Mouse (Mus musculus): ENCODE measurements around the gene Slc22a20. TPM values are rescaled to one million over a fixed set of nuclear protein-coding genes. Genes with fewer than 3 reads are reported as not detected.

Slc22a20 gene
- polyA plus RNA-seq, 1 experiment from 2014 or later = not detected

GRCm38 (mm10) chr19:5944145-5944544, 41.8 kb downstream of the Slc22a20 start:
- no peak overlapping the region for H3K4me3 ChIP-seq
- H3K27ac ChIP-seq = no peak overlapping the region
- H3K27me3 ChIP-seq (replicated peaks) = no peaks in the 10 kb centered on the region
- no peaks in the 10 kb centered on the region for H3K4me1 ChIP-seq
- no peak for ATAC-seq (replicated peaks)
- H3K9ac ChIP-seq = no peak overlapping the region
- H3K36me3 ChIP-seq (replicated peaks) = no peaks in the 10 kb centered on the region
- H3K4me2 ChIP-seq = no peak overlapping the region
- no peaks in the 10 kb centered on the region for H3K9me3 ChIP-seq
- WGBS = 77% methylated on average over 8 of the region's 8 CpGs

- Histone ChIP-seq H3K27me3 (replicated peaks) (no peaks in the 10 kb centered on the region), H3K9ac (no peak overlapping the region), H3K4me2 (no peak overlapping the region), H3K4me1 (no peaks in the 10 kb centered on the region; the same call in 1 of the 2 replicates), H3K9me3 (no peaks in the 10 kb centered on the region), H3K27ac (no peak overlapping the region), H3K36me3 (replicated peaks) (no peaks in the 10 kb centered on the region), H3K4me3 (no peak overlapping the region)
- ATAC-seq (replicated peaks) = no peak
- WGBS = 92% methylated on average over 15 of the region's 15 CpGs
Measured at GRCm38 (mm10) chr19:5943404-5943803, 42.5 kb downstream of the Slc22a20 start.

GRCm38 (mm10) chr19:5942581-5942980, 43.4 kb downstream of the Slc22a20 start:
- Histone ChIP-seq H3K9me3 (no peaks in the 10 kb centered on the region), H3K4me3 (no peak overlapping the region), H3K27ac (no peak overlapping the region), H3K36me3 (replicated peaks) (no peaks in the 10 kb centered on the region), H3K4me1 (peaks cover 7% of the 10 kb centered on the region), H3K27me3 (replicated peaks) (no peaks in the 10 kb centered on the region), H3K4me2 (no peak overlapping the region), H3K9ac (no peak overlapping the region)
- ATAC-seq (replicated peaks) = no peak
- 91% methylated on average over 7 of the region's 7 CpGs for WGBS

GRCm38 (mm10) chr19:5940656-5941055, 45.3 kb downstream of the Slc22a20 start:
- H3K36me3 ChIP-seq (replicated peaks) = no peaks in the 10 kb centered on the region
- H3K9ac ChIP-seq = no peak overlapping the region
- no peaks in the 10 kb centered on the region for H3K27me3 ChIP-seq (replicated peaks)
- ATAC-seq (replicated peaks) = no peak
- no peaks in the 10 kb centered on the region for H3K9me3 ChIP-seq
- no peak overlapping the region for H3K27ac ChIP-seq
- no peak overlapping the region for H3K4me2 ChIP-seq
- peaks cover 10% of the 10 kb centered on the region for H3K4me1 ChIP-seq
- 94% methylated on average over 10 of the region's 10 CpGs for WGBS
- H3K4me3 ChIP-seq = no peak overlapping the region

- Histone ChIP-seq H3K4me3 (no peak overlapping the region), H3K27me3 (replicated peaks) (no peaks in the 10 kb centered on the region), H3K27ac (no peak overlapping the region), H3K9me3 (no peaks in the 10 kb centered on the region), H3K36me3 (replicated peaks) (no peaks in the 10 kb centered on the region), H3K4me2 (no peak overlapping the region), H3K4me1 (peaks cover 10% of the 10 kb centered on the region), H3K9ac (no peak overlapping the region)
- no peak for ATAC-seq (replicated peaks)
- 62% methylated on average over 4 of the region's 4 CpGs for WGBS
Measured at GRCm38 (mm10) chr19:5940173-5940572, 45.8 kb downstream of the Slc22a20 start.

GRCm38 (mm10) chr19:5939715-5940114, 46.2 kb downstream of the Slc22a20 start:
- H3K4me3 ChIP-seq = no peak overlapping the region
- no peaks in the 10 kb centered on the region for H3K27me3 ChIP-seq (replicated peaks)
- H3K9ac ChIP-seq = no peak overlapping the region
- WGBS = 76% methylated on average over 5 of the region's 5 CpGs
- ATAC-seq (replicated peaks) = no peak
- H3K4me2 ChIP-seq = no peak overlapping the region
- H3K36me3 ChIP-seq (replicated peaks) = no peaks in the 10 kb centered on the region
- peaks cover 10% of the 10 kb centered on the region for H3K4me1 ChIP-seq
- H3K9me3 ChIP-seq = no peaks in the 10 kb centered on the region
- 0 out of 2 replicates have a peak overlapping the region, but pooled peaks have one; percentile 42 for H3K27ac ChIP-seq

GRCm38 (mm10) chr19:5938516-5938915, 47.4 kb downstream of the Slc22a20 start:
- no peaks in the 10 kb centered on the region for H3K27me3 ChIP-seq (replicated peaks)
- no peak overlapping the region for H3K4me2 ChIP-seq
- H3K9ac ChIP-seq = no peak overlapping the region
- H3K27ac ChIP-seq = no peak overlapping the region
- WGBS = 92% methylated on average over 6 of the region's 6 CpGs
- H3K4me1 ChIP-seq = peaks cover 10% of the 10 kb centered on the region
- H3K36me3 ChIP-seq (replicated peaks) = no peaks in the 10 kb centered on the region
- H3K4me3 ChIP-seq = no peak overlapping the region
- ATAC-seq (replicated peaks) = no peak
- no peaks in the 10 kb centered on the region for H3K9me3 ChIP-seq

GRCm38 (mm10) chr19:5937836-5938406, 48.0 kb downstream of the Slc22a20 start:
- H3K4me1 ChIP-seq = peaks cover 10% of the 10 kb centered on the region
- no peaks in the 10 kb centered on the region for H3K36me3 ChIP-seq (replicated peaks)
- no peak overlapping the region for H3K9ac ChIP-seq
- ATAC-seq (replicated peaks) = no peak
- no peaks in the 10 kb centered on the region for H3K9me3 ChIP-seq
- no peak overlapping the region for H3K4me3 ChIP-seq
- 8% methylated on average over 14 of the region's 14 CpGs for WGBS
- no peaks in the 10 kb centered on the region for H3K27me3 ChIP-seq (replicated peaks)
- 0 out of 2 replicates have a peak overlapping the region, but pooled peaks have one; percentile 18 for H3K27ac ChIP-seq
- peak overlapping the region; percentile 34 for H3K4me2 ChIP-seq

- WGBS = 53% methylated on average over 21 of the region's 21 CpGs
Measured at GRCm38 (mm10) chr19:5937095-5937835, 48.7 kb downstream of the Slc22a20 start.

GRCm38 (mm10) chr19:5935691-5936090, 50.3 kb downstream of the Slc22a20 start:
- 80% methylated on average over 5 of the region's 5 CpGs for WGBS
- no peak for ATAC-seq (replicated peaks)

More at GRCm38 (mm10) chr19:5937095-5937835, 48.7 kb downstream of the Slc22a20 start:
- Histone ChIP-seq H3K4me1 (peaks cover 10% of the 10 kb centered on the region), H3K27ac (peak overlapping the region; percentile 58; the same call in 1 of the 2 replicates), H3K9ac (no peak overlapping the region), H3K4me2 (peak overlapping the region; percentile 34), H3K4me3 (no peak overlapping the region), H3K36me3 (replicated peaks) (no peaks in the 10 kb centered on the region), H3K27me3 (replicated peaks) (no peaks in the 10 kb centered on the region), H3K9me3 (no peaks in the 10 kb centered on the region)
- no peak for ATAC-seq (replicated peaks)

GRCm38 (mm10) chr19:5935266-5935665, 50.7 kb downstream of the Slc22a20 start:
- Histone ChIP-seq H3K4me2 (no peak overlapping the region), H3K4me3 (no peak overlapping the region), H3K27me3 (replicated peaks) (no peaks in the 10 kb centered on the region), H3K9me3 (no peaks in the 10 kb centered on the region), H3K27ac (no peak overlapping the region), H3K9ac (no peak overlapping the region), H3K4me1 (peaks cover 10% of the 10 kb centered on the region), H3K36me3 (replicated peaks) (no peaks in the 10 kb centered on the region)
- 72% methylated on average over 3 of the region's 3 CpGs for WGBS
- no peak for ATAC-seq (replicated peaks)

More at GRCm38 (mm10) chr19:5935691-5936090, 50.3 kb downstream of the Slc22a20 start:
- Histone ChIP-seq H3K27ac (no peak overlapping the region), H3K9me3 (no peaks in the 10 kb centered on the region), H3K4me3 (no peak overlapping the region), H3K27me3 (replicated peaks) (no peaks in the 10 kb centered on the region), H3K9ac (no peak overlapping the region), H3K4me1 (peaks cover 10% of the 10 kb centered on the region), H3K4me2 (no peak overlapping the region), H3K36me3 (replicated peaks) (no peaks in the 10 kb centered on the region)

- no peak for ATAC-seq (replicated peaks)
- H3K9ac ChIP-seq = no peak overlapping the region
- H3K4me1 ChIP-seq = peaks cover 12% of the 10 kb centered on the region
- 67% methylated on average over 14 of the region's 14 CpGs for WGBS
- H3K4me2 ChIP-seq = no peak overlapping the region
- H3K4me3 ChIP-seq = no peak overlapping the region
- no peaks in the 10 kb centered on the region; the same call in 1 of the 2 replicates for H3K27me3 ChIP-seq (replicated peaks)
- no peaks in the 10 kb centered on the region for H3K36me3 ChIP-seq (replicated peaks)
- no peak overlapping the region for H3K27ac ChIP-seq
- H3K9me3 ChIP-seq = no peaks in the 10 kb centered on the region
Measured at GRCm38 (mm10) chr19:5929634-5930596, 56.0 kb downstream of the Slc22a20 start.

Data from midbrain, embryonic 15.5 days (tissue).